In genomic region chr1:34510575-34510981, GRCm38 (mm10) we compare ENCODE assay signal across 8 mouse cellular contexts. TPM values are rescaled to one million over a fixed set of nuclear protein-coding genes. Genes with fewer than 3 reads are reported as not detected.
DNase-seq lines count a peak whose midpoint lies in the region; ATAC-seq and TF ChIP-seq lines count a peak whose summit lies in the region.

No protein-coding gene starts in this region.

- H3K4me1 ChIP-seq in forebrain, embryonic 11.5 days (replicated peaks; ENCODE audit: control insufficient read depth, insufficient read depth, low read length), result no peaks in the 10 kb centered on the region
- no peaks in the 10 kb centered on the region for H3K4me1 ChIP-seq in forebrain, embryonic 16.5 days (replicated peaks; ENCODE audit: control insufficient read depth, insufficient read depth, low read length)
- no peaks in the 10 kb centered on the region for H3K4me1 ChIP-seq in ES-Bruce4 (ENCODE audit: control insufficient read depth, insufficient read depth, low read length)
- no peaks in the 10 kb centered on the region for H3K4me1 ChIP-seq in heart, postnatal 0 days (ENCODE audit: control insufficient read depth, insufficient read depth)

- no peak for TF ChIP-seq POLR2A in ES-Bruce4 (IDR thresholded peaks at IDR 0.05; ENCODE audit: insufficient read depth, low read length)

- H3K9me3 ChIP-seq in forebrain, embryonic 11.5 days (ENCODE audit: control insufficient read depth, low read length), result no peaks in the 10 kb centered on the region
- no peaks in the 10 kb centered on the region for H3K9me3 ChIP-seq in forebrain, embryonic 16.5 days (ENCODE audit: control insufficient read depth, low read length)
- H3K9me3 ChIP-seq in ES-Bruce4 (replicated peaks; ENCODE audit: control insufficient read depth, insufficient read depth, low read length, poor library complexity, severe bottlenecking), result no peaks in the 10 kb centered on the region
- H3K9me3 ChIP-seq in heart, postnatal 0 days (replicated peaks; ENCODE audit: control insufficient read depth, low read length), result no peaks in the 10 kb centered on the region

- TF ChIP-seq CTCF in ES-Bruce4 (IDR thresholded peaks at IDR 0.05; ENCODE audit: low read depth, low read length), result no peak
- no peak for TF ChIP-seq CTCF in heart, postnatal 0 days (IDR thresholded peaks at IDR 0.05; ENCODE audit: low read depth)

- WGBS in forebrain, embryonic 11.5 days, result 7% methylated on average over 7 of the region's 7 CpGs
- WGBS in forebrain, embryonic 16.5 days, result 9% methylated on average over 7 of the region's 7 CpGs
- WGBS in heart, postnatal 0 days, result 9% methylated on average over 7 of the region's 7 CpGs

- no peak for ATAC-seq in forebrain, embryonic 11.5 days (replicated peaks; ENCODE audit: low FRiP score)
- no peak for ATAC-seq in forebrain, embryonic 16.5 days
- no peak for ATAC-seq in heart, postnatal 0 days (ENCODE audit: insufficient read depth, low read depth)

- H3K9ac ChIP-seq in forebrain, embryonic 11.5 days (ENCODE audit: low read length), result no peak overlapping the region
- H3K9ac ChIP-seq in forebrain, embryonic 16.5 days (replicated peaks; ENCODE audit: low read depth, low read length), result no peak overlapping the region
- H3K9ac ChIP-seq in ES-Bruce4 (ENCODE audit: low read depth, poor library complexity, severe bottlenecking), result no peak overlapping the region
- no peak overlapping the region for H3K9ac ChIP-seq in heart, postnatal 0 days (replicated peaks; ENCODE audit: low read depth, low read length)

- 0 out of 2 replicates have a peak overlapping the region, but pooled peaks have one; percentile 15 for H3K4me2 ChIP-seq in forebrain, embryonic 11.5 days (ENCODE audit: low read depth, low read length, severe bottlenecking)
- no peak overlapping the region for H3K4me2 ChIP-seq in forebrain, embryonic 16.5 days (ENCODE audit: low read length)
- H3K4me2 ChIP-seq in heart, postnatal 0 days (ENCODE audit: low read depth, low read length), result peak overlapping the region; percentile 47

- no peaks in the 10 kb centered on the region for H3K27me3 ChIP-seq in forebrain, embryonic 11.5 days (ENCODE audit: control insufficient read depth, insufficient read depth, low read length)
- no peaks in the 10 kb centered on the region for H3K27me3 ChIP-seq in forebrain, embryonic 16.5 days (replicated peaks; ENCODE audit: control insufficient read depth, insufficient read depth, low read length)
- no peaks in the 10 kb centered on the region for H3K27me3 ChIP-seq in ES-Bruce4 (ENCODE audit: control insufficient read depth, insufficient read depth, low read length, poor library complexity, severe bottlenecking)
- no peaks in the 10 kb centered on the region for H3K27me3 ChIP-seq in heart, postnatal 0 days (ENCODE audit: control insufficient read depth, insufficient read depth, low read length)
- no peaks in the 10 kb centered on the region for H3K27me3 ChIP-seq in splenic B cell, adult 2 months (ENCODE audit: control insufficient read depth, insufficient read depth, low read length, poor library complexity, severe bottlenecking)

- H3K4me3 ChIP-seq in forebrain, embryonic 11.5 days (ENCODE audit: low read depth, low read length), result no peak overlapping the region
- no peak overlapping the region for H3K4me3 ChIP-seq in forebrain, embryonic 16.5 days (replicated peaks; ENCODE audit: low read length)
- peak overlapping the region; percentile 17; the same call in 1 of the 2 replicates for H3K4me3 ChIP-seq in ES-Bruce4 (ENCODE audit: low read depth, low read length)
- H3K4me3 ChIP-seq in heart, postnatal 0 days (ENCODE audit: low read depth, low read length), result no peak overlapping the region

- no peak for DNase-seq in forebrain, embryonic 11.5 days (ENCODE audit: low spot score)
- no peak for DNase-seq in heart, postnatal 0 days (ENCODE audit: low spot score)
- peak; percentile 40 for DNase-seq in lung, postnatal 36 days
- DNase-seq in splenic B cell, adult 2 months (ENCODE audit: low read depth, low spot score), result peak; percentile 79
- no peak for DNase-seq in gastrocnemius, postnatal 10 days
- no peak for DNase-seq in adrenal gland, adult 18-20 months (ENCODE audit: low spot score in 2 of 2)

- no peak overlapping the region for H3K27ac ChIP-seq in forebrain, embryonic 11.5 days (ENCODE audit: low read depth, low read length)
- H3K27ac ChIP-seq in forebrain, embryonic 16.5 days (ENCODE audit: low read length), result no peak overlapping the region
- no peak overlapping the region for H3K27ac ChIP-seq in ES-Bruce4 (ENCODE audit: insufficient read depth, low read length)
- no peak overlapping the region for H3K27ac ChIP-seq in heart, postnatal 0 days (ENCODE audit: low read depth)

- no peak for TF ChIP-seq EP300 in ES-Bruce4 (IDR thresholded peaks at IDR 0.05; ENCODE audit: insufficient read depth, low read depth, low read length)
- no peak for TF ChIP-seq EP300 in heart, postnatal 0 days (IDR thresholded peaks at IDR 0.05; ENCODE audit: low read depth)

- no peaks in the 10 kb centered on the region for H3K36me3 ChIP-seq in forebrain, embryonic 11.5 days (ENCODE audit: control insufficient read depth, insufficient read depth, low read length)
- H3K36me3 ChIP-seq in forebrain, embryonic 16.5 days (ENCODE audit: control insufficient read depth, insufficient read depth), result no peaks in the 10 kb centered on the region
- H3K36me3 ChIP-seq in ES-Bruce4 (ENCODE audit: control insufficient read depth, insufficient read depth, low read length, poor library complexity, severe bottlenecking), result no peaks in the 10 kb centered on the region
- no peaks in the 10 kb centered on the region for H3K36me3 ChIP-seq in heart, postnatal 0 days (replicated peaks; ENCODE audit: control insufficient read depth, insufficient read depth, low read length)
- H3K36me3 ChIP-seq in splenic B cell, adult 2 months (ENCODE audit: control insufficient read depth, insufficient read depth, low read length, poor library complexity, severe bottlenecking), result no peaks in the 10 kb centered on the region

RNA-seq across cellular contexts. Expression of gene Prss39, which starts 12.4 kb away (rescaled TPM):
- polyA plus RNA-seq in forebrain, embryonic 11.5 days (2014; fragmentation: Nextera tagmentation; extraction: Ambion mirVana), result not detected in 2 replicates
- polyA plus RNA-seq in forebrain, embryonic 16.5 days (2015; fragmentation: Nextera tagmentation; extraction: Ambion mirVana), result not detected in 2 replicates
- polyA plus RNA-seq in ES-Bruce4 (2011; ENCODE audit: insufficient read depth, insufficient read length, low read depth, missing spikeins), result not detected in 2 replicates
- total RNA-seq in heart, postnatal 0 days (2014; rRNA removed; ENCODE audit: low replicate concordance), result not detected in 2 replicates
- polyA plus RNA-seq in heart, postnatal 0 days (2015; fragmentation: Nextera tagmentation; extraction: Ambion mirVana), result not detected in 2 replicates
- total RNA-seq in gastrocnemius, postnatal 10 days (2021), result not detected
- not detected for total RNA-seq in adrenal gland, adult 18-20 months (2021)

RNA-seq across cellular contexts. Expression of gene Cfc1, which starts 24.9 kb away (rescaled TPM):
- not detected in 2 replicates for polyA plus RNA-seq in forebrain, embryonic 11.5 days (2014; fragmentation: Nextera tagmentation; extraction: Ambion mirVana)
- 0.32 and 0.49 TPM in 2 replicates for polyA plus RNA-seq in forebrain, embryonic 16.5 days (2015; fragmentation: Nextera tagmentation; extraction: Ambion mirVana)
- 1.8 and 2.2 TPM in 2 replicates for polyA plus RNA-seq in ES-Bruce4 (2011; ENCODE audit: insufficient read depth, insufficient read length, low read depth, missing spikeins)
- total RNA-seq in heart, postnatal 0 days (2014; rRNA removed; ENCODE audit: low replicate concordance), result not detected in 2 replicates
- polyA plus RNA-seq in heart, postnatal 0 days (2015; fragmentation: Nextera tagmentation; extraction: Ambion mirVana), result not detected in 2 replicates
- not detected for total RNA-seq in gastrocnemius, postnatal 10 days (2021)
- total RNA-seq in adrenal gland, adult 18-20 months (2021), result not detected

RNA-seq across cellular contexts. Expression of gene Prss40, which starts 50.2 kb away (rescaled TPM):
- polyA plus RNA-seq in forebrain, embryonic 11.5 days (2014; fragmentation: Nextera tagmentation; extraction: Ambion mirVana), result not detected in 2 replicates
- 0.15 TPM in 1 of 2 replicates, not detected in the other for polyA plus RNA-seq in forebrain, embryonic 16.5 days (2015; fragmentation: Nextera tagmentation; extraction: Ambion mirVana)
- polyA plus RNA-seq in ES-Bruce4 (2011; ENCODE audit: insufficient read depth, insufficient read length, low read depth, missing spikeins), result not detected in 2 replicates
- total RNA-seq in heart, postnatal 0 days (2014; rRNA removed; ENCODE audit: low replicate concordance), result not detected in 2 replicates
- polyA plus RNA-seq in heart, postnatal 0 days (2015; fragmentation: Nextera tagmentation; extraction: Ambion mirVana), result not detected in 2 replicates
- not detected for total RNA-seq in gastrocnemius, postnatal 10 days (2021)
- not detected for total RNA-seq in adrenal gland, adult 18-20 months (2021)

RNA-seq across cellular contexts. Expression of gene Ptpn18, which starts 51.0 kb away (rescaled TPM):
- 4.6 and 7.0 TPM in 2 replicates for polyA plus RNA-seq in forebrain, embryonic 11.5 days (2014; fragmentation: Nextera tagmentation; extraction: Ambion mirVana)
- polyA plus RNA-seq in forebrain, embryonic 16.5 days (2015; fragmentation: Nextera tagmentation; extraction: Ambion mirVana), result 4.0 and 4.2 TPM in 2 replicates
- 3.2 and 5.6 TPM in 2 replicates for polyA plus RNA-seq in ES-Bruce4 (2011; ENCODE audit: insufficient read depth, insufficient read length, low read depth, missing spikeins)
- 4.7 TPM in 1 of 2 replicates, not detected in the other for total RNA-seq in heart, postnatal 0 days (2014; rRNA removed; ENCODE audit: low replicate concordance)
- 10.7 and 13.8 TPM in 2 replicates for polyA plus RNA-seq in heart, postnatal 0 days (2015; fragmentation: Nextera tagmentation; extraction: Ambion mirVana)
- 1 to 10 TPM; 4.3 to 8.6 TPM for total RNA-seq in gastrocnemius, postnatal 10 days (2021)
- total RNA-seq in adrenal gland, adult 18-20 months (2021), result 1 to 10 TPM; 3.1 to 8.9 TPM

Comparison
In these comparisons a context has a peak if more than half of its experiments do, and no peak if none do; other contexts are left out.
1. DNase-seq: peak in lung, postnatal 36 days (single experiment) and splenic B cell, adult 2 months (single experiment); none in forebrain, embryonic 11.5 days (single experiment), heart, postnatal 0 days (single experiment), gastrocnemius, postnatal 10 days (single experiment) and adrenal gland, adult 18-20 months (0 of 2).